Mouse (Mus musculus) small intestine, adult 2 months (tissue): ENCODE data around the gene Hoxa3. TPM values are rescaled to one million over a fixed set of nuclear protein-coding genes. Genes with fewer than 3 reads are reported as not detected.

Source experiments
- H3K27ac ChIP-seq: fragments of 200-500 bp; 2 replicates; pipeline ENCODE4 v1.5.1; 2012; ENCODE audit warnings: low read depth, low read length, control low read depth, inconsistent platforms; ENCODE audit not compliant: insufficient read depth
- H3K27me3 ChIP-seq: fragments of 200-500 bp; 2 replicates; pipeline ENCODE4 v1.6.1; 2012; ENCODE audit warnings: mild to moderate bottlenecking, moderate library complexity, low read length, inconsistent platforms; ENCODE audit not compliant: control insufficient read depth, insufficient read depth
- H3K36me3 ChIP-seq: fragments of 200-500 bp; 2 replicates; pipeline ENCODE4 v1.6.1; 2012; ENCODE audit warnings: mild to moderate bottlenecking, low read length, control low read depth, inconsistent platforms; ENCODE audit not compliant: control insufficient read depth, insufficient read depth
- H3K4me1 ChIP-seq: fragments of 200-500 bp; 2 replicates; pipeline ENCODE4 v1.6.1; 2012; ENCODE audit warnings: low read length, inconsistent platforms, mixed read lengths; ENCODE audit not compliant: control insufficient read depth, insufficient read depth, insufficient read length
- H3K4me3 ChIP-seq: fragments of 200-500 bp; 2 replicates; pipeline ENCODE4 v1.5.1; 2012; ENCODE audit warnings: low read depth, mild to moderate bottlenecking, control low read depth, inconsistent platforms, low read length, moderate library complexity
- CTCF ChIP-seq: fragments of 200-500 bp; IDR thresholded peaks from 2 replicates; pipeline ENCODE4 v1.5.1; 2012; ENCODE audit warnings: low read depth, mild to moderate bottlenecking, control low read depth, inconsistent platforms, low read length, moderate library complexity, mixed read lengths; ENCODE audit not compliant: insufficient replicate concordance, insufficient read length; ENCODE audit errors: extremely low read depth
- POLR2A ChIP-seq: fragments of 200-500 bp; IDR thresholded peaks from 2 replicates; pipeline ENCODE4 v1.6.1; 2012; ENCODE audit warnings: low read depth, mild to moderate bottlenecking, control low read depth, inconsistent platforms, low read length, moderate library complexity
- WGBS: fragments of 180-500 bp; shearing (Covaris S2); methylation state at CpG from one replicate; pipeline ENCODE4 v1.1.7; 2018; 5-methylcytosine and 5-hydroxymethylcytosine counted together
- polyA plus RNA-seq: library from polyadenylated mRNA; depleted of rRNA; stranded (reverse); fragments of >200 nt; gene quantifications from 2 replicates; pipeline ENCODE4 v1.2.3, GENCODE M21; 2012

The Hoxa3 gene
- polyA plus RNA-seq, 1 experiment, result 5.0 TPM

GRCm38 (mm10) chr6:52171331-52171730, 41.8 kb downstream of the Hoxa3 start:
- Histone ChIP-seq H3K27me3 (peaks cover 39% of the 10 kb centered on the region), H3K27ac (peak overlapping the region; percentile 67), H3K36me3 (no peaks in the 10 kb centered on the region), H3K4me3 (no peak overlapping the region), H3K4me1 (peaks cover 10% of the 10 kb centered on the region; the same call in 1 of the 2 replicates)
- no peak for TF ChIP-seq CTCF
- no peak for TF ChIP-seq POLR2A
- WGBS, result 68% methylated on average over 4 of the region's 4 CpGs

GRCm38 (mm10) chr6:52170898-52171223, 42.3 kb downstream of the Hoxa3 start:
- peaks cover 38% of the 10 kb centered on the region for H3K27me3 ChIP-seq
- H3K36me3 ChIP-seq, result no peaks in the 10 kb centered on the region
- peak overlapping the region; percentile 67 for H3K27ac ChIP-seq
- peaks cover 10% of the 10 kb centered on the region; the same call in 1 of the 2 replicates for H3K4me1 ChIP-seq
- TF ChIP-seq POLR2A, result no peak
- no peak for TF ChIP-seq CTCF
- WGBS, result 71% methylated on average over 5 of the region's 5 CpGs
- H3K4me3 ChIP-seq, result no peak overlapping the region

- no peak for TF ChIP-seq POLR2A
- H3K27me3 ChIP-seq, result peaks cover 35% of the 10 kb centered on the region
- H3K4me1 ChIP-seq, result peaks cover 10% of the 10 kb centered on the region; the same call in 1 of the 2 replicates
- peak overlapping the region; percentile 67 for H3K27ac ChIP-seq
- peak overlapping the region; percentile 30 for H3K4me3 ChIP-seq
- 74% methylated on average over 40 of the region's 40 CpGs for WGBS
- no peaks in the 10 kb centered on the region for H3K36me3 ChIP-seq
These were observed 42.8 kb downstream of the Hoxa3 start for GRCm38 (mm10) chr6:52170166-52170897.

- Histone ChIP-seq H3K4me3 (0 out of 2 replicates have a peak overlapping the region, but pooled peaks have one; percentile 30), H3K36me3 (no peaks in the 10 kb centered on the region), H3K4me1 (peaks cover 10% of the 10 kb centered on the region; the same call in 1 of the 2 replicates), H3K27me3 (peaks cover 29% of the 10 kb centered on the region; the same call in 1 of the 2 replicates), H3K27ac (peak overlapping the region; percentile 67)
- WGBS, result 72% methylated on average over 16 of the region's 16 CpGs
- TF ChIP-seq POLR2A, result no peak
- no peak for TF ChIP-seq CTCF
These were observed 43.5 kb downstream of the Hoxa3 start for GRCm38 (mm10) chr6:52169499-52170165.

GRCm38 (mm10) chr6:52168191-52169055, 44.7 kb downstream of the Hoxa3 start:
- 75% methylated on average over 42 of the region's 42 CpGs for WGBS
- no peaks in the 10 kb centered on the region for H3K36me3 ChIP-seq
- peak overlapping the region; percentile 28 for H3K27ac ChIP-seq
- peaks cover 10% of the 10 kb centered on the region; the same call in 1 of the 2 replicates for H3K4me1 ChIP-seq
- peak overlapping the region; percentile 41 for H3K4me3 ChIP-seq
- TF ChIP-seq POLR2A (no peak), CTCF (no peak)
- H3K27me3 ChIP-seq, result peaks cover 36% of the 10 kb centered on the region

- H3K36me3 ChIP-seq, result no peaks in the 10 kb centered on the region
- TF ChIP-seq POLR2A, result no peak
- no peak for TF ChIP-seq CTCF
- peak overlapping the region; percentile 10; the same call in 1 of the 2 replicates for H3K4me3 ChIP-seq
- H3K4me1 ChIP-seq, result peaks cover 10% of the 10 kb centered on the region; the same call in 1 of the 2 replicates
- 78% methylated on average over 14 of the region's 14 CpGs for WGBS
- peak overlapping the region; percentile 6 for H3K27ac ChIP-seq
- peaks cover 32% of the 10 kb centered on the region for H3K27me3 ChIP-seq
These were observed 45.4 kb downstream of the Hoxa3 start for GRCm38 (mm10) chr6:52167736-52168161.

- Histone ChIP-seq H3K27ac (peak overlapping the region; percentile 52; the same call in 1 of the 2 replicates), H3K4me1 (peaks cover 7% of the 10 kb centered on the region; the same call in 1 of the 2 replicates), H3K27me3 (peaks cover 31% of the 10 kb centered on the region), H3K4me3 (no peak overlapping the region), H3K36me3 (no peaks in the 10 kb centered on the region)
- 73% methylated on average over 1 of the region's 1 CpGs for WGBS
- no peak for TF ChIP-seq CTCF
- TF ChIP-seq POLR2A, result no peak
These were observed 46.0 kb downstream of the Hoxa3 start for GRCm38 (mm10) chr6:52167176-52167575.
